Mouse (Mus musculus) left cerebral cortex, adult 2 months (tissue): ENCODE measurements at regions not wholly inside any gene's neighbourhood (a gene's known extent, or its start where the extent isn't known, plus 50 kb on each side); places are given as distances from the start of the nearest gene placed in this dataset.

Source experiments
- DNase-seq, 2 experiments: peaks; one replicate each; pipeline ENCODE4 v3.0.0; 2021 to 2022; ENCODE audit warnings: low spot score in 2 of 2, mixed read lengths in 1 of 2; ENCODE audit errors: extremely low spot score in 1 of 2
- H3K27ac ChIP-seq: fragments of 200-600 bp; 2 replicates; pipeline ENCODE4 v1.8.1; 2022
- H3K4me3 ChIP-seq: fragments of 200-600 bp; 2 replicates; pipeline ENCODE4 v1.8.1; 2022
- CTCF ChIP-seq: fragments of 200-600 bp; IDR thresholded peaks from 2 replicates; pipeline ENCODE4 v1.8.1; 2022; ENCODE audit warnings: antibody characterized with exemption, mild to moderate bottlenecking, moderate library complexity
- intact Hi-C: fragments of 180-260 bp; cut with DNase I; formaldehyde crosslinking; loops from one replicate; pipeline ENCODE4 v1.15.1; 2025

GRCm38 (mm10) chr5:104728399-104728798 lies 131.5 kb downstream of the Zfp951 start:
- no peak for TF ChIP-seq CTCF
- intact Hi-C loops, result no loop called here
- DNase-seq, result no peak
- H3K27ac ChIP-seq, result no peak overlapping the region
- H3K4me3 ChIP-seq, result no peak overlapping the region

DNA sequence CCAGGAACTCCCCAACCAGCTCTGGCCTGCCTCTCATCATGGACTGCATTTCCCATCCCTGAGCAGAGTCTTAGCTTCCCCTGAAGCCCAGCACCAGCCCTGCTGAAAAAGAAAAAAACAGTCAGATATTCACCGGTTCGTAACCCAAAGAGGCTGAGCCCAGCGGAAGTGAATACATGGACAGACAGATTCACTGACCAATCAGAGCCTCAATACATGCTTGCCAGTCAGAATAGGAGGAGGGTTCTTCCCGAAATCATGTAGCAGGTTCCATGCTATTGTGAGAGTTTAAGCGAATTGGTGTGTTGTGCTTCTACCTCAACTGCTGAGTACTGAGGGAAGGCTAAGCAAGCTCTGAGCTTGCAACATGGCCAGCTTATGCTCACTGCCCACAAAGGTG lies 137.3 kb downstream of the Zfp951 start:
- no peak for DNase-seq
- intact Hi-C loops, result loop anchor here (5.0 kb wide), 1 partner anchor 195 kb away; no protein-coding TSS in a partner anchor
- no peak for TF ChIP-seq CTCF
- Histone ChIP-seq H3K27ac (no peak overlapping the region), H3K4me3 (no peak overlapping the region)

- intact Hi-C loops, result no loop called here
- DNase-seq, result no peak
- no peak overlapping the region for H3K4me3 ChIP-seq
- TF ChIP-seq CTCF, result no peak
- no peak overlapping the region for H3K27ac ChIP-seq
These were observed 142.9 kb downstream of the Zfp951 start for GRCm38 (mm10) chr5:104716956-104717355.
